Mouse (Mus musculus): ENCODE data around the gene Camk1d. TPM values are rescaled to one million over a fixed set of nuclear protein-coding genes. Genes with fewer than 3 reads are reported as not detected.
"Not testable (repeated sequence)": the region's sequence is repeated elsewhere in the genome, so short reads cannot be mapped to it uniquely, and the experiment has no call there.

Gene Camk1d
- polyA plus RNA-seq, 1 experiment from 2014 or later = 0.59 TPM

GRCm38 (mm10) chr2:5618361-5618896 is 95.9 kb downstream of the Camk1d start:
- no peaks in the 10 kb centered on the region for H3K36me3 ChIP-seq (replicated peaks)

GRCm38 (mm10) chr2:5614896-5615295 is 99.4 kb downstream of the Camk1d start:
- 93% methylated on average over 3 of the region's 3 CpGs for WGBS
- Histone ChIP-seq H3K4me1 (peaks cover 26% of the 10 kb centered on the region), H3K36me3 (replicated peaks) (no peaks in the 10 kb centered on the region), H3K27me3 (replicated peaks; ENCODE audit: low read depth, poor library complexity, severe bottlenecking) (no peaks in the 10 kb centered on the region), H3K4me3 (no peak overlapping the region), H3K9me3 (no peaks in the 10 kb centered on the region), H3K27ac (replicated peaks) (no peak overlapping the region; the same call in 1 of the 2 replicates)
- no peak for DNase-seq (ENCODE audit: low spot score)

More at GRCm38 (mm10) chr2:5618361-5618896, 95.9 kb downstream of the Camk1d start:
- H3K27me3 ChIP-seq (replicated peaks; ENCODE audit: low read depth, poor library complexity, severe bottlenecking) = no peaks in the 10 kb centered on the region
- H3K9me3 ChIP-seq = no peaks in the 10 kb centered on the region
- no peak for DNase-seq (ENCODE audit: low spot score)
- no peak overlapping the region for H3K27ac ChIP-seq (replicated peaks)
- peaks cover 15% of the 10 kb centered on the region for H3K4me1 ChIP-seq
- H3K4me3 ChIP-seq = no peak overlapping the region
- WGBS = 89% methylated on average over 8 of the region's 8 CpGs

GRCm38 (mm10) chr2:5614308-5614705 is 100.0 kb downstream of the Camk1d start:
- Histone ChIP-seq H3K4me1 (peaks cover 28% of the 10 kb centered on the region), H3K4me3 (no peak overlapping the region), H3K27me3 (replicated peaks; ENCODE audit: low read depth, poor library complexity, severe bottlenecking) (no peaks in the 10 kb centered on the region), H3K36me3 (replicated peaks) (no peaks in the 10 kb centered on the region), H3K27ac (replicated peaks) (peak overlapping the region; percentile 72), H3K9me3 (no peaks in the 10 kb centered on the region)
- WGBS = 33% methylated on average over 2 of the region's 2 CpGs
- no peak for DNase-seq (ENCODE audit: low spot score)

- WGBS = 34% methylated on average over 12 of the region's 12 CpGs
- H3K4me1 ChIP-seq = peaks cover 31% of the 10 kb centered on the region
- H3K4me3 ChIP-seq = no peak overlapping the region
- DNase-seq (ENCODE audit: low spot score) = peak; percentile 31
- peak overlapping the region; percentile 72 for H3K27ac ChIP-seq (replicated peaks)
- H3K27me3 ChIP-seq (replicated peaks; ENCODE audit: low read depth, poor library complexity, severe bottlenecking) = no peaks in the 10 kb centered on the region
- H3K9me3 ChIP-seq = no peaks in the 10 kb centered on the region
- H3K36me3 ChIP-seq (replicated peaks) = no peaks in the 10 kb centered on the region
These were observed 100.5 kb downstream of the Camk1d start for GRCm38 (mm10) chr2:5613651-5614307.

GRCm38 (mm10) chr2:5611601-5612000 is 102.7 kb downstream of the Camk1d start:
- WGBS = 73% methylated on average over 1 of the region's 1 CpGs
- Histone ChIP-seq H3K4me1 (peaks cover 35% of the 10 kb centered on the region), H3K4me3 (no peak overlapping the region), H3K27me3 (replicated peaks; ENCODE audit: low read depth, poor library complexity, severe bottlenecking) (no peaks in the 10 kb centered on the region), H3K9me3 (no peaks in the 10 kb centered on the region), H3K27ac (replicated peaks) (no peak overlapping the region), H3K36me3 (replicated peaks) (no peaks in the 10 kb centered on the region)
- DNase-seq (ENCODE audit: low spot score) = no peak

- WGBS = 87% methylated on average over 4 of the region's 4 CpGs
- H3K27ac ChIP-seq (replicated peaks) = no peak overlapping the region
- peaks cover 35% of the 10 kb centered on the region for H3K4me1 ChIP-seq
- DNase-seq (ENCODE audit: low spot score) = no peak
- no peaks in the 10 kb centered on the region for H3K9me3 ChIP-seq
- H3K27me3 ChIP-seq (replicated peaks; ENCODE audit: low read depth, poor library complexity, severe bottlenecking) = no peaks in the 10 kb centered on the region
- H3K4me3 ChIP-seq = no peak overlapping the region
- no peaks in the 10 kb centered on the region for H3K36me3 ChIP-seq (replicated peaks)
These were observed 103.8 kb downstream of the Camk1d start for GRCm38 (mm10) chr2:5610521-5610920.

GRCm38 (mm10) chr2:5607920-5608841 is 106.1 kb downstream of the Camk1d start:
- 87% methylated on average over 11 of the region's 11 CpGs for WGBS
- no peak overlapping the region; the same call in 1 of the 2 replicates for H3K27ac ChIP-seq (replicated peaks)
- no peaks in the 10 kb centered on the region for H3K36me3 ChIP-seq (replicated peaks)
- no peaks in the 10 kb centered on the region for H3K9me3 ChIP-seq
- no peaks in the 10 kb centered on the region for H3K27me3 ChIP-seq (replicated peaks; ENCODE audit: low read depth, poor library complexity, severe bottlenecking)
- no peak overlapping the region for H3K4me3 ChIP-seq
- peaks cover 18% of the 10 kb centered on the region for H3K4me1 ChIP-seq
- DNase-seq (ENCODE audit: low spot score) = no peak

GRCm38 (mm10) chr2:5605849-5606248 is 108.5 kb downstream of the Camk1d start:
- no peak overlapping the region for H3K27ac ChIP-seq (replicated peaks)
- no peak for DNase-seq (ENCODE audit: low spot score)
- 83% methylated on average over 3 of the region's 3 CpGs for WGBS
- H3K4me1 ChIP-seq = peaks cover 19% of the 10 kb centered on the region
- no peak overlapping the region for H3K4me3 ChIP-seq
- H3K27me3 ChIP-seq (replicated peaks; ENCODE audit: low read depth, poor library complexity, severe bottlenecking) = no peaks in the 10 kb centered on the region
- H3K9me3 ChIP-seq = no peaks in the 10 kb centered on the region
- no peaks in the 10 kb centered on the region for H3K36me3 ChIP-seq (replicated peaks)

GRCm38 (mm10) chr2:5602044-5602443 is 112.3 kb downstream of the Camk1d start:
- WGBS = 82% methylated on average over 1 of the region's 1 CpGs
- peaks cover 15% of the 10 kb centered on the region for H3K4me1 ChIP-seq
- no peak overlapping the region for H3K27ac ChIP-seq (replicated peaks)
- no peak for DNase-seq (ENCODE audit: low spot score)
- H3K4me3 ChIP-seq = no peak overlapping the region
- no peaks in the 10 kb centered on the region for H3K27me3 ChIP-seq (replicated peaks; ENCODE audit: low read depth, poor library complexity, severe bottlenecking)
- no peaks in the 10 kb centered on the region for H3K36me3 ChIP-seq (replicated peaks)
- H3K9me3 ChIP-seq = no peaks in the 10 kb centered on the region

GRCm38 (mm10) chr2:5601243-5601642 is 113.1 kb downstream of the Camk1d start:
- not testable (repeated sequence) for H3K27ac ChIP-seq (replicated peaks); H3K27me3 ChIP-seq (replicated peaks; ENCODE audit: low read depth, poor library complexity, severe bottlenecking); DNase-seq (ENCODE audit: low spot score); H3K4me3 ChIP-seq; H3K9me3 ChIP-seq; H3K36me3 ChIP-seq (replicated peaks)
- 5% methylated on average over 2 of the region's 2 CpGs for WGBS
- peaks cover 20% of the 10 kb centered on the region for H3K4me1 ChIP-seq

- H3K4me1 ChIP-seq = peaks cover 20% of the 10 kb centered on the region
These were observed 113.9 kb downstream of the Camk1d start for GRCm38 (mm10) chr2:5600183-5600962.

GRCm38 (mm10) chr2:5599713-5600112 is 114.6 kb downstream of the Camk1d start:
- Histone ChIP-seq H3K4me3 (no peak overlapping the region), H3K27me3 (replicated peaks; ENCODE audit: low read depth, poor library complexity, severe bottlenecking) (no peaks in the 10 kb centered on the region), H3K9me3 (no peaks in the 10 kb centered on the region), H3K27ac (replicated peaks) (no peak overlapping the region), H3K36me3 (replicated peaks) (no peaks in the 10 kb centered on the region), H3K4me1 (peaks cover 20% of the 10 kb centered on the region)
- DNase-seq (ENCODE audit: low spot score) = no peak
- 70% methylated on average over 4 of the region's 4 CpGs for WGBS

More at GRCm38 (mm10) chr2:5600183-5600962, 113.9 kb downstream of the Camk1d start:
- Histone ChIP-seq H3K9me3 (no peaks in the 10 kb centered on the region), H3K27me3 (replicated peaks; ENCODE audit: low read depth, poor library complexity, severe bottlenecking) (no peaks in the 10 kb centered on the region), H3K36me3 (replicated peaks) (no peaks in the 10 kb centered on the region), H3K27ac (replicated peaks) (no peak overlapping the region), H3K4me3 (no peak overlapping the region)
- WGBS = 80% methylated on average over 8 of the region's 8 CpGs
- DNase-seq (ENCODE audit: low spot score) = no peak
